Mouse (Mus musculus) stomach, embryonic 14.5 days (tissue): ENCODE measurements at regions not wholly inside any gene's neighbourhood (a gene's known extent, or its start where the extent isn't known, plus 50 kb on each side); places are given as distances from the start of the nearest gene placed in this dataset.

Experiments used
- ATAC-seq: fragments of 200-750 bp; cut with Nextera tagmentation; 2 replicates; pipeline ENCODE4 v1.8.0; 2017; ENCODE audit warnings: low read depth, moderate TSS enrichment; ENCODE audit not compliant: insufficient number of reproducible peaks, insufficient read depth, low FRiP score
- H3K27ac ChIP-seq: fragments of 300-500 bp; sonication (generic); 2 replicates; pipeline ENCODE4 v1.5.1; 2014; ENCODE audit warnings: mild to moderate bottlenecking, low read length, moderate library complexity, mixed read lengths
- H3K27me3 ChIP-seq: fragments of 300-500 bp; sonication (generic); 2 replicates; pipeline ENCODE4 v1.6.1; 2014; ENCODE audit warnings: low read length, control low read depth, mixed read lengths; ENCODE audit not compliant: control insufficient read depth, insufficient read depth
- H3K36me3 ChIP-seq: fragments of 300-500 bp; sonication (generic); 2 replicates; pipeline ENCODE4 v1.6.1; 2014; ENCODE audit warnings: mild to moderate bottlenecking, control low read depth, low read length, moderate library complexity, mixed read lengths; ENCODE audit not compliant: control insufficient read depth, insufficient read depth
- H3K4me1 ChIP-seq: fragments of 300-500 bp; sonication (generic); 2 replicates; pipeline ENCODE4 v1.6.1; 2014; ENCODE audit warnings: low read length, control low read depth, mixed read lengths; ENCODE audit not compliant: control insufficient read depth, insufficient read depth
- H3K4me2 ChIP-seq: fragments of 300-500 bp; sonication (generic); replicated peaks from 2 replicates; pipeline ENCODE4 v1.6.1; 2014; ENCODE audit warnings: low read depth, low read length, control low read depth
- H3K4me3 ChIP-seq: fragments of 300-500 bp; sonication (generic); 2 replicates; pipeline ENCODE4 v1.5.1; 2014; ENCODE audit warnings: low read depth, low read length, control low read depth
- H3K9ac ChIP-seq: fragments of 300-500 bp; sonication (generic); replicated peaks from 2 replicates; pipeline ENCODE4 v1.6.1; 2014; ENCODE audit warnings: low read depth, mild to moderate bottlenecking, control low read depth, low read length, moderate library complexity, mixed read lengths
- H3K9me3 ChIP-seq: fragments of 300-500 bp; sonication (generic); 2 replicates; pipeline ENCODE4 v1.6.1; 2016; ENCODE audit warnings: low read depth, low read length, control low read depth; ENCODE audit not compliant: control insufficient read depth
- WGBS: fragments of 180-500 bp; shearing (Covaris S2); extraction: QIAGEN DNeasy Blood & Tissue Kit; methylation state at CpG from one replicate; pipeline ENCODE4 v1.1.7; 2014; 5-methylcytosine and 5-hydroxymethylcytosine counted together

DNA sequence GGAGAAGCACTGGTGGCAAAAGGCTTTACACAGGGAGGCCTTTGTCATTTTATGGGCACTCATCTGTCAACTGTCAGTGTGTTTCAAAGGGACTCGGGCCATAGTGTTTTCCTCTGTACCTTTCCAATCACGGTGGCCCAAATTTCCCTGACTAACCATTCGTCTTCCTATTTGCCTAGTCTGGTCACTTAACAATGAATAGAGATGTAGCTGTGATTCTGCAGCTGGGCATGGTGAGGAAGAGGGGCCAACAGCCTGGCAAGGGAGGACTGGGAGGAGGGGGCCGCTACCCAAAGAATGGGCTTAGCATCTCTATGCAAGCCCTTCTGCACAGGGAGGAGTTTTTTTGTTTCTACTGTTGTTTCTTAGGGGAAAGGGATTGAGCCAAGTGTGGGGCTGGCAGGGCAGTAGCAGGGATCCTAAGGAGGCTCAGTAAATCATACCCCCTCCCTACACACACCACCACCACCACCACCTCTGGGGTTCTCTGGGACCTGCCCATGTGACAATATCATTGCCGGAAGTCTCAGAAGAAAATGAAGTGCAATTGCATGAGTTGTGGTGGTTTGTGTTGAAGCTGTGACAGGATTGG lies 367.2 kb downstream of the Nkx6-1 start:
- Histone ChIP-seq H3K4me1 (no peaks in the 10 kb centered on the region), H3K36me3 (no peaks in the 10 kb centered on the region), H3K27ac (no peak overlapping the region), H3K27me3 (no peaks in the 10 kb centered on the region), H3K9ac (no peak overlapping the region), H3K9me3 (no peaks in the 10 kb centered on the region), H3K4me2 (no peak overlapping the region), H3K4me3 (no peak overlapping the region)
- 40% methylated on average over 5 of the region's 5 CpGs for WGBS
- no peak for ATAC-seq

DNA sequence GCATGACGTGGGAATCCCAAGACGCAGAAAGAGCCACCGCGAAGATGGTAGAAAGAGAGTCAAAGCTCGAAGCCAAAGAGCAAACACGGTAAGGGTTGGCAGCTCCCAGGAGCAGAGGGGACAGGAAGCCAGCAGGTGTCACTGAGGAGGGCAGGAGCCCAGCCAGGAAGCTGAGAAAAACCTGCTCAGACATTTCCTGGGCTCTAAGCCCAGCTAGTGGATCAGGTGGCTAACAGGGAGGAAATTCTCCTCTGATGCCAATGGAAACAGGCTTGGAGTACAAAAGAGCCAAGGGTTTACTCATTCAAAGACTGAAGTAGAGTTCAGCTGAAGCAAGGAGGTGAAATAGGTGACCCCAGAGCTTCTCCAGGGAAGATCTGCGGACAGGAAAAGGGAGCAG lies 368.9 kb downstream of the Nkx6-1 start:
- Histone ChIP-seq H3K4me2 (no peak overlapping the region), H3K4me1 (no peaks in the 10 kb centered on the region), H3K27me3 (no peaks in the 10 kb centered on the region), H3K9me3 (no peaks in the 10 kb centered on the region), H3K27ac (no peak overlapping the region), H3K9ac (no peak overlapping the region), H3K36me3 (no peaks in the 10 kb centered on the region), H3K4me3 (no peak overlapping the region)
- 60% methylated on average over 7 of the region's 7 CpGs for WGBS
- ATAC-seq = no peak

DNA sequence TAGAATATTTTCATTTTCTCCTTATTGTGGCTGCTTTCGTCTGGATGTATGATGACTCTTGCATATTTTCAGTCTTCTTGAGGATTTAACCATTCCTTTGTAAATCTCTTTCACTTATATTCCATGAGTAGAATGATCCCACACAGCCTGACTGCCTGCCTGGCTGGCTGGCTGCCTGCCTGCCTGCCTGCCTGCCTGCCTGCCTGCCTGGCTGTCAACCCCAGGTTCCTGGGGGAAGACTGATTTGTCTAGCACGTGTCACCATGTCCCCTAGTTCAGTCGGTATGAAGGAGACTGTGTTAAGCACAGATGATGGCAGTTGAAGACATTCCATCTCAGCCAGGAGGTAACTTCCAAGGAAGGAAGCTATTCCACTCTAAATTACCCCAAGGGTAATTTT lies 370.8 kb downstream of the Nkx6-1 start:
- no peak overlapping the region for H3K27ac ChIP-seq
- H3K4me2 ChIP-seq = no peak overlapping the region
- no peak for ATAC-seq
- H3K4me3 ChIP-seq = no peak overlapping the region
- H3K9ac ChIP-seq = no peak overlapping the region
- no peaks in the 10 kb centered on the region for H3K27me3 ChIP-seq
- WGBS = 44% methylated on average over 3 of the region's 3 CpGs
- no peaks in the 10 kb centered on the region for H3K9me3 ChIP-seq
- no peaks in the 10 kb centered on the region for H3K4me1 ChIP-seq
- H3K36me3 ChIP-seq = no peaks in the 10 kb centered on the region

DNA sequence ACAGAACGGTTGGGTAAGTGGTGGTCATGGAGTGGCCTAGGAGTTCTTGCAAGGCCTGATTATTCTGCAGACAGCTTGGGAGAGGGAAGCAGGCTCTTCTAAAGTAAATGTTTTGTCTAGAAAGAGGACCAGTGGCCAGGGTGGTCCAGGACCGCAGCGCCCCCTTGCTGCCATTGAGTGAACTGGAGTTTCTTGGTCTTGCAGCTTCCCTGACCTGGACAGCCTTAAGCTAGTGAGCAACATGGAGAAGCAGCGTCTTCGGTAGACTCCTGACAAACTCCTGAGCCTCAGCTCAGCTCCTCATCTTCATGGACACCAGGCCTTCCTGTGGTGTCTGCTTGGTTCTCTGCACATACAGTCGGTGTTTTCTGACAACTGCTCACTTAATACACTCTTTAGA lies 376.4 kb downstream of the Nkx6-1 start:
- 55% methylated on average over 6 of the region's 6 CpGs for WGBS
- Histone ChIP-seq H3K27me3 (no peaks in the 10 kb centered on the region), H3K9ac (no peak overlapping the region), H3K9me3 (no peaks in the 10 kb centered on the region), H3K36me3 (no peaks in the 10 kb centered on the region), H3K27ac (no peak overlapping the region), H3K4me3 (no peak overlapping the region), H3K4me1 (no peaks in the 10 kb centered on the region), H3K4me2 (no peak overlapping the region)
- no peak for ATAC-seq

DNA sequence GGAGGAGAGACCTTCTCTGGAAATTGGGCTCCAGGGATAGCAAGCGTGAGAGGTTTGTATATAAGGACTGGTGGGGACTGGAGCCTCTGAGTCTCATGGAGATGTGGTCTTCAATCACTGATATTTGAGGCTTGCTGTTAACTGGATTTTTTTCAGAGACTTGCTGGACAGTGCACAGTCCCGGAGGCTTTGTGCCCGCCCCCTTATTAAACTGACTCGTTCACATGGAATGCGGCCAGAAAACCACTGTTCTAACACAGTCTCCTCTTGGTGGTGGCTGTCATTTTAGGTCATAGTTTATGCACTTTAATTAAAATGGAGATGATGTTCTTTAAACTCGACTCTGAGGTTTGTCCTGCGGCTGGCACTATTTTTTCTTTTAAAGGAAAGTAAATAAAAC lies 378.9 kb downstream of the Nkx6-1 start:
- no peaks in the 10 kb centered on the region for H3K4me1 ChIP-seq
- 0 out of 2 replicates have a peak, but pooled peaks have one; percentile 37 for ATAC-seq
- 49% methylated on average over 7 of the region's 7 CpGs for WGBS

DNA sequence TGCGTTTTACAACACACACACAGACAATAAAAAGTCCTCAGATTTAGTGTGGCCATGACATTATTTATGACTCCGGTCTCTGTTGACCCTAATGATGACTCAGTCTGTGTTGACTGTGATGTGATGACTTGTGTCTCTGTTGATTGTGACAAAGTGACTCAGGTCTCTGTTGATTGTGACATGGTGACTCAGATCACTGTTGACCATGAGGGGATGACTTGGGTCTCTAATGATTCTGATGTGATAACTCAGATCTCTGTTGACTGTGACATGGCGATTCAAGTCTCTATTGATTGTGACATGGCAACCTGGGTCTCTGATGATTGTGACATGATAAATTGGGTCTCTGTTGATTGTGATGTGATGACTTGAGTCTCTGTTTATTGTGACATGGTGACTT lies 405.0 kb downstream of the Gpat3 start:
- Histone ChIP-seq H3K4me1 (no peaks in the 10 kb centered on the region), H3K9me3 (no peaks in the 10 kb centered on the region), H3K27ac (no peak overlapping the region), H3K4me3 (no peak overlapping the region), H3K27me3 (no peaks in the 10 kb centered on the region), H3K36me3 (no peaks in the 10 kb centered on the region), H3K4me2 (no peak overlapping the region), H3K9ac (no peak overlapping the region)
- WGBS = 87% methylated on average over 3 of the region's 3 CpGs
- no peak for ATAC-seq

More for the DNA sequence above, 378.9 kb downstream of the Nkx6-1 start:
- no peak overlapping the region for H3K9ac ChIP-seq
- no peak overlapping the region for H3K4me3 ChIP-seq
- no peaks in the 10 kb centered on the region for H3K9me3 ChIP-seq
- H3K27ac ChIP-seq = no peak overlapping the region
- no peaks in the 10 kb centered on the region for H3K36me3 ChIP-seq
- H3K27me3 ChIP-seq = no peaks in the 10 kb centered on the region
- no peak overlapping the region for H3K4me2 ChIP-seq

DNA sequence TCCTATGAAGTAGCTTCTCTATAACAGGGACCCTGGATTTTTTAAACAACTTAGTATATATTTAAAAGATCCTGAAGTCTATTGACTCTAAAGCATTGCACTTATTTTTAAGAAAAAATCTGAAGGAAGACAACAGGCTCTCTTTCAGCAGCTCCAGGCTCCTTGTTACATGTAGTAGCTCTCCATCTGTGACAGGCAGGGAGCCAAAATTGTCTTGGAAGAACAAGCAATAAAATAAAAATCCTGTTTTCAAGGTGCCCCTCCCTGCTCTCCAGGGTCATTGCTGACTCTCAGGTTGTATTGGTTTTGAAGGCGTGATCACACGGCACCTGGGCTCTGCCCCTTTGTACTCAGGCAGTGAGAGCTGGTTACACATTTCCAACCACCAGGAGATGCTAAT lies 397.1 kb downstream of the Gpat3 start:
- Histone ChIP-seq H3K36me3 (no peaks in the 10 kb centered on the region), H3K4me1 (no peaks in the 10 kb centered on the region), H3K4me2 (no peak overlapping the region), H3K27ac (no peak overlapping the region), H3K9me3 (no peaks in the 10 kb centered on the region), H3K27me3 (no peaks in the 10 kb centered on the region), H3K4me3 (no peak overlapping the region), H3K9ac (no peak overlapping the region)
- no peak for ATAC-seq
- WGBS = 82% methylated on average over 2 of the region's 2 CpGs

DNA sequence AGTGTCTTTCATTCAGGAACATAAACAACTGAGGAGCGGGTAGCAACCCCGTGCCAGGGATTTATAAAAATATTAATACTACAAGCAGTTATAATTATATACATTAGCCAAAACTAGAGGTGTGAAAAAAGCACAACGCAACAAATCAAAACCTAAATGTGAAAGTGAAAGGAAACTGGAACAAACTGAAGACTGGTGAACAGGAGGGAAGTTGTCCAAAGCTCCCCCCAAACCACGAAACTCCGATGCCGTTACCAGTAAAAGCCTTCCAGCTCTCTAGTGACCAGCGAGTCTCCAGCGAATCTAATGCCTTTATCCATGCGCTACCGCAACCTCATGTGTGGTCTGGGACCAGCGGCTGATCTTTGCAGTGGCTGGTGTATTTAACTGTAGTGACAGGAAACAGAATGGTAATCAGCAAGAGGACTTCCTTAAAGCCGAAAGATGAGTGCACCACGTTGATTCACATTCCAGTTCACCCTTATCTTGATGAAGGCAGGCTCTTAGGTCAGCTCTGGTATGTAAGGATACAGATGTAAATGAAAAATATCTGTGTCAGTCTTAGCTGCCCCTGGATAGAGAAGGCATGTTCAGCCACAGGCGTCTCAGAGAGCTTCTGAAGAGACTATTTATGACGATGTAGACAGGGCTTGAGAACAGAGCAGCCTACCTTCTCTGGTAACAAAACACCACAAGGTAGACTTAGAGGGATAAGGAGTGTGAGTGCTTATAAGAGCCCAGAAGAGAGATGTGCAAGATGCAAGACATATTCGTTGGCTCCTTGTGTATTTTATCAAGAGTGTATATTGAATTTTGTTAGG lies 394.0 kb downstream of the Gpat3 start:
- WGBS = 40% methylated on average over 16 of the region's 16 CpGs
- no peak overlapping the region for H3K27ac ChIP-seq
- no peaks in the 10 kb centered on the region for H3K4me1 ChIP-seq
- H3K36me3 ChIP-seq = no peaks in the 10 kb centered on the region
- ATAC-seq = no peak
- H3K4me2 ChIP-seq = no peak overlapping the region; the same call in 1 of the 2 replicates
- no peak overlapping the region for H3K9ac ChIP-seq
- no peaks in the 10 kb centered on the region for H3K9me3 ChIP-seq
- H3K27me3 ChIP-seq = no peaks in the 10 kb centered on the region
- no peak overlapping the region for H3K4me3 ChIP-seq
